22 mouse cellular contexts compared by ENCODE assay signal in genomic region chr5:25515767-25516166, GRCm38 (mm10). TPM values are rescaled to one million over a fixed set of nuclear protein-coding genes. Genes with fewer than 3 reads are reported as not detected.
"Had no signal": no experiment of that assay in that cellular context is flagged by ENCODE, and none has a peak within 500 bp of the region (broad histone marks: within the 10 kb centered on the region; RNA-seq: fewer than 3 reads in every experiment).

Cct8l1 (plus strand) TSS chr5:25516067.

- H3K27me3 ChIP-seq: neural tube, embryonic 12.5 days; neural tube, embryonic 13.5 days; neural tube, embryonic 15.5 days; stomach, embryonic 15.5 days had no signal

- H3K27ac ChIP-seq: neural tube, embryonic 12.5 days; neural tube, embryonic 13.5 days; neural tube, embryonic 15.5 days; stomach, embryonic 15.5 days; stomach, postnatal 0 days had no signal

- H3K4me3 ChIP-seq: neural tube, embryonic 12.5 days; neural tube, embryonic 13.5 days; neural tube, embryonic 15.5 days; stomach, embryonic 15.5 days had no signal

- DNase-seq: retina, postnatal 1 day; right cerebral cortex, adult 18-20 months; right cerebral cortex, postnatal 14 days; right cerebral cortex, postnatal 25 days; right cerebral cortex, postnatal 4 days; spleen, adult 18-20 months; thymus, adult 18-20 months; thymus, adult 2 months; thymus, postnatal 14 days; thymus, postnatal 25 days; thymus, postnatal 36 days; thymus, postnatal 4 days had no signal

- H3K4me1 ChIP-seq: neural tube, embryonic 12.5 days; neural tube, embryonic 13.5 days; neural tube, embryonic 15.5 days; stomach, embryonic 15.5 days had no signal

- H3K9me3 ChIP-seq: neural tube, embryonic 12.5 days; neural tube, embryonic 13.5 days; neural tube, embryonic 15.5 days; stomach, embryonic 15.5 days had no signal

- H3K36me3 ChIP-seq: neural tube, embryonic 12.5 days; neural tube, embryonic 13.5 days; neural tube, embryonic 15.5 days; stomach, embryonic 15.5 days had no signal

- H3K4me2 ChIP-seq: neural tube, embryonic 12.5 days; neural tube, embryonic 13.5 days; neural tube, embryonic 15.5 days; stomach, embryonic 15.5 days had no signal

- H3K9ac ChIP-seq: neural tube, embryonic 12.5 days; neural tube, embryonic 13.5 days; neural tube, embryonic 15.5 days; stomach, embryonic 15.5 days had no signal

RNA-seq across cellular contexts. Expression of gene Cct8l1, which starts in this region (rescaled TPM):
- total RNA-seq: neutrophil, adult 5-6 weeks had no signal
- polyA plus RNA-seq: neural tube, embryonic 14.5 days; small intestine, adult 2 months; spleen, adult 2 months; stomach, embryonic 14.5 days; stomach, embryonic 15.5 days had no signal
